8 mouse cellular contexts compared by ENCODE assay signal in the genomic region with DNA sequence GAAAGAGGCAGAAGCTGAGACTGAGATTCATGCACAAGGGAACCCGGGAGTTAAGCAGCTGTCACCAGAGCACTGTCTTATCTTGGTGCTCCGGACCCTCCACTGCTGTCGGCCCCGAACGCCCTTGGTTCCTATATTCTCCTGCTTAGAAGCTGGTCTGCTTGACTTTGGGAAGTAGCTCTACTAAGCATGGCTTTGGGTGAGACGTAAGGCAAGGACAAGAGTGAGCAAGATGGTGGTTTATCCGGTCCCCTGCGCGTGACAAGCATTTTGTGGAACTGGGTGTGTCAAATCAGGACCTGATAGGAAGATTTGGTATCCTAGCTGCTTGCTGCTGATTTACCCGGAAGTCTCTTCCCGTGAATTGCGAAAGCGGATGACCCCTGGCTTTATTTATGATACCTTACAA. TPM values are rescaled to one million over a fixed set of nuclear protein-coding genes. Genes with fewer than 3 reads are reported as not detected.
DNase-seq lines count a peak whose midpoint lies in the region; ATAC-seq lines count a peak whose summit lies in the region.

No protein-coding gene starts in this region.

- H3K9me3 ChIP-seq in heart, embryonic 14.5 days (ENCODE audit: control insufficient read depth, low read length), result no peaks in the 10 kb centered on the region

- H3K27me3 ChIP-seq in heart, embryonic 14.5 days (ENCODE audit: control insufficient read depth, insufficient read depth, low read length), result no peaks in the 10 kb centered on the region

- WGBS in heart, embryonic 14.5 days, result 6% methylated on average over 13 of the region's 13 CpGs

- peak; percentile 42 for DNase-seq in kidney, adult 11 months
- DNase-seq in kidney, adult 18-20 months, result no peak
- DNase-seq in brain, adult 2 months (ENCODE audit: low read depth, low spot score), result peak; percentile 71
- peak; percentile 17 to 31 for DNase-seq in layer of hippocampus, postnatal 25 days (ENCODE audit: extremely low spot score in 1 of 2, low spot score in 1 of 2)
- peak; percentile 61 for DNase-seq in lung, postnatal 25 days (ENCODE audit: low spot score)
- DNase-seq in skeletal muscle tissue, adult 2 months (ENCODE audit: low read depth, low spot score), result peak; percentile 30

- H3K27ac ChIP-seq in heart, embryonic 14.5 days (replicated peaks in 1 of 2; ENCODE audit: control insufficient read depth in 1 of 2, insufficient read depth in 1 of 2, low read depth in 2 of 2, low read length in 2 of 2), result peak overlapping the region; percentile 88 to 95

- H3K36me3 ChIP-seq in heart, embryonic 14.5 days (ENCODE audit: control insufficient read depth, insufficient read depth, low read length), result peaks cover 26% of the 10 kb centered on the region

- H3K4me3 ChIP-seq in heart, embryonic 14.5 days (ENCODE audit: control insufficient read depth in 1 of 2, insufficient read depth in 1 of 2, low read depth in 1 of 2, low read length in 2 of 2), result peak overlapping the region; percentile 62 to 77

- H3K9ac ChIP-seq in heart, embryonic 14.5 days (ENCODE audit: low read length), result peak overlapping the region; percentile 84

- H3K4me1 ChIP-seq in heart, embryonic 14.5 days (ENCODE audit: control insufficient read depth in 2 of 2, insufficient read depth in 2 of 2, low read length in 2 of 2), result peaks cover 8 to 12% of the 10 kb centered on the region in 2 experiments

- no peak for ATAC-seq in heart, embryonic 14.5 days (ENCODE audit: insufficient number of reproducible peaks, insufficient read depth, low FRiP score, low read depth)
- no peak for ATAC-seq in inflammation-experienced regulatory T-cells, adult 6 months

- H3K4me2 ChIP-seq in heart, embryonic 14.5 days (ENCODE audit: low read length), result peak overlapping the region; percentile 95

RNA-seq across cellular contexts. Expression of a gene that starts 0.7 kb away (rescaled TPM):
- 64.8 and 69.6 TPM in 2 replicates for polyA plus RNA-seq in heart, embryonic 14.5 days (2014; fragmentation: Nextera tagmentation; extraction: Ambion mirVana)
- total RNA-seq in layer of hippocampus, postnatal 25 days (2021), result 10 to 100 TPM; 45.1 to 45.9 TPM
- 10 to 100 TPM; 24.2 to 42.4 (median 38.8) TPM for polyA plus RNA-seq in inflammation-experienced regulatory T-cells, adult 6 months (2017; shearing (Covaris generic))

RNA-seq across cellular contexts. Expression of a gene that starts 19.9 kb away (rescaled TPM):
- 70.3 and 75.9 TPM in 2 replicates for polyA plus RNA-seq in heart, embryonic 14.5 days (2014; fragmentation: Nextera tagmentation; extraction: Ambion mirVana)
- total RNA-seq in layer of hippocampus, postnatal 25 days (2021), result 10 to 100 TPM; 50.3 to 59.0 TPM
- polyA plus RNA-seq in inflammation-experienced regulatory T-cells, adult 6 months (2017; shearing (Covaris generic)), result 100 to 1,000 TPM in 1 of 3 experiments, 10 to 100 TPM in 2; 67.9 to 100 (median 91.6) TPM

RNA-seq across cellular contexts. Expression of a gene that starts 33.1 kb away (rescaled TPM):
- not detected in 2 replicates for polyA plus RNA-seq in heart, embryonic 14.5 days (2014; fragmentation: Nextera tagmentation; extraction: Ambion mirVana)
- total RNA-seq in layer of hippocampus, postnatal 25 days (2021), result not detected
- polyA plus RNA-seq in inflammation-experienced regulatory T-cells, adult 6 months (2017; shearing (Covaris generic)), result under 1 TPM in 1 of 3 experiments, not detected in 2; 0.29 TPM

RNA-seq across cellular contexts. Expression of a gene that starts 36.0 kb away (rescaled TPM):
- polyA plus RNA-seq in heart, embryonic 14.5 days (2014; fragmentation: Nextera tagmentation; extraction: Ambion mirVana), result 11.1 and 14.9 TPM in 2 replicates
- 10 to 100 TPM; 41.1 to 45.5 TPM for total RNA-seq in layer of hippocampus, postnatal 25 days (2021)
- 10 to 100 TPM; 19.6 to 30.8 (median 21.7) TPM for polyA plus RNA-seq in inflammation-experienced regulatory T-cells, adult 6 months (2017; shearing (Covaris generic))

RNA-seq across cellular contexts. Expression of a gene that starts 52.7 kb away (rescaled TPM):
- not detected in 2 replicates for polyA plus RNA-seq in heart, embryonic 14.5 days (2014; fragmentation: Nextera tagmentation; extraction: Ambion mirVana)
- total RNA-seq in layer of hippocampus, postnatal 25 days (2021), result under 1 TPM in 1 of 2 experiments, not detected in 1; 0.30 TPM
- not detected for polyA plus RNA-seq in inflammation-experienced regulatory T-cells, adult 6 months (2017; shearing (Covaris generic))
